Mouse (Mus musculus) MEL (cell line): ENCODE data around the gene Ssbp1. TPM values are rescaled to one million over a fixed set of nuclear protein-coding genes. Genes with fewer than 3 reads are reported as not detected.

ENCODE experiments used
- polyA plus RNA-seq, 2 experiments: library from polyadenylated mRNA; stranded (reverse) in 1 of 2; unstranded in 1 of 2; fragments of >175 nt in 1 of 2; fragments of >200 nt in 1 of 2; gene quantifications; 2 replicates each; pipeline versions ENCODE4 v1.2.1 to v1.2.4; 2012; ENCODE audit warnings: low replicate concordance in 2 of 2, low read depth in 1 of 2; ENCODE audit not compliant: insufficient read length in 2 of 2, insufficient read depth in 1 of 2, missing spikeins in 1 of 2
- total RNA-seq: library from RNA; depleted of rRNA; stranded (reverse); fragments of 300-350 nt; gene quantifications from 2 replicates; pipeline ENCODE4 v1.2.3, GENCODE M21; 2012; rRNA removed

Gene Ssbp1
- total and polyA plus RNA-seq, 3 experiments: 91.7 to 99.2 TPM; not detected in 1

Other genes with a start within 250 kb of the Ssbp1 start
- 29.6 and 29.9 TPM in 2 replicates for gene Agk, start 146.2 kb upstream of the Ssbp1 start, total RNA-seq
- 10 to 100 TPM in 1 of 2 experiments, not detected in 1; 29.7 TPM for gene Agk, start 146.2 kb upstream of the Ssbp1 start, polyA plus RNA-seq
- gene E330009J07Rik, start 35.2 kb upstream of the Ssbp1 start, total RNA-seq: 6.1 and 6.4 TPM in 2 replicates
- 1 to 10 TPM in 1 of 2 experiments, not detected in 1; 5.9 TPM for gene E330009J07Rik, start 35.2 kb upstream of the Ssbp1 start, polyA plus RNA-seq
- gene Wee2, start 32.3 kb upstream of the Ssbp1 start, total RNA-seq: not detected in 2 replicates
- not detected for gene Wee2, start 32.3 kb upstream of the Ssbp1 start, polyA plus RNA-seq
- gene Tas2r137, start 19.9 kb downstream of the Ssbp1 start, total RNA-seq: not detected in 2 replicates
- not detected for gene Tas2r137, start 19.9 kb downstream of the Ssbp1 start, polyA plus RNA-seq
- gene Tas2r108, start 22.2 kb downstream of the Ssbp1 start, total RNA-seq: 0.16 TPM in 1 of 2 replicates, not detected in the other
- under 1 TPM in 1 of 2 experiments, not detected in 1; 0.10 TPM for gene Tas2r108, start 22.2 kb downstream of the Ssbp1 start, polyA plus RNA-seq
- gene Prss37, start 48.2 kb downstream of the Ssbp1 start, total RNA-seq: not detected in 2 replicates
- gene Prss37, start 48.2 kb downstream of the Ssbp1 start, polyA plus RNA-seq: not detected
- not detected in 2 replicates for gene Olfr461, start 83.7 kb downstream of the Ssbp1 start, total RNA-seq
- not detected for gene Olfr461, start 83.7 kb downstream of the Ssbp1 start, polyA plus RNA-seq
- not detected in 2 replicates for gene Olfr460, start 98.1 kb downstream of the Ssbp1 start, total RNA-seq
- gene Olfr460, start 98.1 kb downstream of the Ssbp1 start, polyA plus RNA-seq: not detected
- gene Clec5a, start 114.5 kb downstream of the Ssbp1 start, total RNA-seq: not detected in 2 replicates
- gene Clec5a, start 114.5 kb downstream of the Ssbp1 start, polyA plus RNA-seq: not detected
- gene Tas2r138, start 142.0 kb downstream of the Ssbp1 start, total RNA-seq: not detected in 2 replicates
- gene Tas2r138, start 142.0 kb downstream of the Ssbp1 start, polyA plus RNA-seq: not detected
- not detected in 2 replicates for gene Mgam, start 157.5 kb downstream of the Ssbp1 start, total RNA-seq
- not detected for gene Mgam, start 157.5 kb downstream of the Ssbp1 start, polyA plus RNA-seq